Mouse (Mus musculus) cerebellum, adult (tissue): ENCODE measurements around the gene Hist1h4b.
"Not testable (repeated sequence)": the region's sequence is repeated elsewhere in the genome, so short reads cannot be mapped to it uniquely, and the experiment has no call there.

Source experiments
- ATAC-seq: cut with Nextera tagmentation; 2 replicates; pipeline ENCODE4 v1.9.2; 2017; ENCODE audit warnings: mild to moderate bottlenecking, moderate library complexity, mixed read lengths; ENCODE audit not compliant: insufficient number of reproducible peaks, low FRiP score, low TSS enrichment

Hist1h4b gene

DNA sequence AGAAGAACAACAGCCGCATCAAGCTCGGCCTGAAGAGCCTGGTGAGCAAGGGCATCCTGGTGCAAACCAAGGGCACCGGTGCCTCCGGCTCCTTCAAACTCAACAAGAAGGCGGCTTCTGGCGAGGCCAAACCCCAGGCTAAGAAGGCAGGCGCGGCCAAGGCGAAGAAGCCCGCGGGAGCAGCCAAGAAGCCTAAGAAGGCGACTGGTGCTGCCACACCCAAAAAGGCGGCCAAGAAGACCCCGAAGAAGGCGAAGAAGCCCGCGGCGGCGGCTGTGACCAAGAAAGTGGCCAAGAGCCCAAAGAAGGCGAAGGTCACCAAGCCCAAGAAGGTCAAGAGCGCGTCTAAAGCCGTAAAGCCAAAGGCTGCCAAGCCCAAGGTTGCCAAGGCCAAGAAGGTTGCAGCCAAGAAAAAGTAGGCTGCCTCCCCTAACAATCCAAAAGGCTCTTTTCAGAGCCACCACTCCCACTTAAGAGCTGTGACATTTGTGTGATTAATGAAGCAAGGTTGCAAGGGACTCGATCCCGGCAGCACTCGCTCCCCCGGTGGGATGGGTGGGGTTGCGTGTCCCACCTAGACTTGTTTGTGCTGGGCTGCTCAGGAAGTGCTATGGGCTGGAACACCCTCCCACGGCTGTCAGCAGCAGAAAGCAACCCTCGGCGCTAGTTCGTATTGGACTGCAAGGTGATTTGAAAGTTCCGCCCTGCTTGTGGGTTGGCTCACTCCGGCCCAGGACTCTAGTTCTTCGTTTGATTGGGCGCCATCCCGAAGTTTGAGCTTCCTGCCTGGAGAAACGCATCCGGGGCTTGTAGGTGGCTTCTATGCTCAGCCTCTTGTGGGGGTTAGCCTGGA lies 17.5 kb upstream of the Hist1h4b start:
- ATAC-seq = peak; percentile 97

- ATAC-seq = no peak
These were observed 16.9 kb upstream of the Hist1h4b start for GRCm38 (mm10) chr13:23739922-23740252.

DNA sequence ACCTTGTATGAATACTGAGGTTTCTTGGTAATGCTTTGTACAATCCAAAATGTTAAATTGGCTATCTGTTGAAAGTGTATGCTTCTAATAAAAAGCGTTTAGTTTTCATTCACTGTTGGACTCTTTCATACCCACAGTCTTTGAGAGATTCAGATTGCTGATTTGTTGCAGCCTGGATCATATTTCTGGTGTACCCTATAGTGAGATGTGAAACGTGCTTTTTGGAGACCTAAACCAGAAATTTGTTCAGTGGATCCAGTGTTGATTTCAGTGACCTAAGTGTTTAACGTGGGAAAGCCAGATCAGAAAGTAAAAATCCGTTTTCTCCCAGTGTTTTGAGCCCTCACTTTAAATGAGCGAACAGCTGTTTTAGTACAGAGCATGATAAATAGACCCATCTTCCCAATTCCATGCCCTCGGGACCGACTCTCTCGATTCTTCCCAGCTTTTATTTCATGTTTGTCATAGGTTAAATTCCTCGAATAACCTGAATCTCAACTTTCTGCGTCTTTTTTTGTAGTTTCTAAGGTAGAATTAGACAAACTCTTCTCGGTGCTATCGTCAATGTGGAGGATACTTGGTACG lies 16.5 kb upstream of the Hist1h4b start:
- no peak for ATAC-seq

GRCm38 (mm10) chr13:23740910-23741309 lies 15.9 kb upstream of the Hist1h4b start:
- ATAC-seq = no peak

GRCm38 (mm10) chr13:23742007-23742406 lies 14.8 kb upstream of the Hist1h4b start:
- no peak for ATAC-seq

DNA sequence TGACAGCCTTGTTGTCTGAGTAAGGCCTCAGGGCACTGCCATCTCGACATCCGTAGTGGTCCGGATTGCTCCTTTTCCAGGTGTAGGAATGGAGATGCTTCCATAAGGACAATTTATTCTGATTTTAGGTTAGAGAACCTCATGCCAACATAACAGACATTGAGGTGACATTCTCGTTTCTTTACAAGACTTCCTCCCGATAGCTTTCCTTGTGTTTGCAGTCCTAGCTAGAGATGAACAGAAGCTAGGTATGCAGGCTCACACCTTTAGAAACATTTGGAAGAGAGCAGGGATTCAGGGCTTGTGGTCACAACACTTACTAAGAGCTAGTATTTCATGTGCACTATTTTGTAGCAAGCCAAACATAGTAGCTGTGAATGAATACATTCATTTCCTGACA lies 13.6 kb upstream of the Hist1h4b start:
- ATAC-seq = no peak

GRCm38 (mm10) chr13:23743963-23744362 lies 12.8 kb upstream of the Hist1h4b start:
- ATAC-seq = no peak

DNA sequence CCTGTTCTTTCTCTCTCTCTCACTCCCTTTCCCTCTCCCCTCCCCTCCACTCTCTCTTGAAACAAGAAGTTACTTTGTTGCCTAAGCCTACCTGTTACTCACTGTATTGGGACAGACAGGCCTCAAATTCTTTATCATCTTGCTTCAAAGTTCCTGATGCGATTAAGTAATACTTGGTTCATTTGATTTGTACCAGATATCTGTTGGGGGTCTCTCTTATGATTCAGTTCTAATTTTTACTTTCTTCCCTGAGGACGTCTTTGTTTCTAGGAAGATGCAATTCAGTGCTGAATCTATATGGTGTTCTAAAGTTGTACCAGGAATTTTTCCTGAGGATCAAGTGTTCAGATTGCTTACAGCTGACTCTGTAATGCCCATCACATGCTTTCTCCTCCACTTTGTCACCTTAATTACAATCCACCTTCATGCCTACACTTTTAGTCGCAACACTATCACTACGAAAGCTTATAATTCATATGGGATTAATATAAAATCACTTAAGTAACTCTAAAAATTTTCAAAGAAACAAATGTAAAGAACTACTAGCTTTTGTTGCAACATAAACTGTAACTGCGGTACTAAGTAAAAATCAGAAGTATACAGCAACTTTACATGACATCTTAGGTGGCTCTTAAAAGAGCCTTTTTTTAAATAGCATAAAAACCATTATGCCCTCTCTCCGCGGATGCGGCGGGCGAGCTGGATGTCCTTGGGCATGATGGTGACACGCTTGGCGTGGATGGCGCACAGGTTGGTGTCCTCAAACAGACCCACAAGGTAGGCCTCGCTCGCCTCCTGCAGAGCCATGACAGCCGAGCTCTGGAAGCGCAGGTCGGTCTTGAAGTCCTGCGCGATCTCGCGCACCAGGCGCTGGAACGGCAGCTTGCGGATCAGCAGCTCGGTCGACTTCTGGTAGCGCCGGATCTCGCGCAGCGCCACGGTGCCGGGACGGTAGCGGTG lies 12.1 kb upstream of the Hist1h4b start:
- no peak for ATAC-seq

- peak; percentile 56 for ATAC-seq
These were observed 11.2 kb upstream of the Hist1h4b start, which contains the start of gene Hist1h3c for GRCm38 (mm10) chr13:23745381-23746161. Hist1h3c (minus strand) TSS chr13:23745602.

GRCm38 (mm10) chr13:23746201-23747080 lies 10.4 kb upstream of the Hist1h4b start, which contains the start of gene Hist1h2bb:
Hist1h2bb (plus strand) TSS chr13:23746734.
- ATAC-seq = peak; percentile 99

- ATAC-seq = no peak
These were observed 9.5 kb upstream of the Hist1h4b start for GRCm38 (mm10) chr13:23747081-23747891.

DNA sequence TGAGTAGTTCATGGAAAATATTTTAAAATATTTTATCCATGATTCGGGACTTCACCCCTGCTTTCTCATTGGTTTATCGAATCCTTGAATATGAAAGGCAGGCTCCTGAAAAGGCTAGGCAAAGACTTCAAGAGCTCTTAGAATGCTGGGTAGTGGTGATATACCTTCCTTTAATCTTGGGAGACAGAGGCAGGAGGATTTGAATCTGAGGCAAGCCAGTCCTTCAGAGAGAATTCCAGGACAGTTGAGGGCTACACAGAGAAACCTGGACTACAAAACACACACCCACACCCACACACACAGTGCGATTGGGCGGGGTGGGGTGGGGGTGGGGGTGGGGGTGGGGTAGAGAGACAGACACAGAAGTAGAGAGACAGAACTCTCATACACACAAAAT lies 8.9 kb upstream of the Hist1h4b start:
- no peak for ATAC-seq

GRCm38 (mm10) chr13:23749563-23750121 lies 7.2 kb upstream of the Hist1h4b start:
- ATAC-seq = no peak

DNA sequence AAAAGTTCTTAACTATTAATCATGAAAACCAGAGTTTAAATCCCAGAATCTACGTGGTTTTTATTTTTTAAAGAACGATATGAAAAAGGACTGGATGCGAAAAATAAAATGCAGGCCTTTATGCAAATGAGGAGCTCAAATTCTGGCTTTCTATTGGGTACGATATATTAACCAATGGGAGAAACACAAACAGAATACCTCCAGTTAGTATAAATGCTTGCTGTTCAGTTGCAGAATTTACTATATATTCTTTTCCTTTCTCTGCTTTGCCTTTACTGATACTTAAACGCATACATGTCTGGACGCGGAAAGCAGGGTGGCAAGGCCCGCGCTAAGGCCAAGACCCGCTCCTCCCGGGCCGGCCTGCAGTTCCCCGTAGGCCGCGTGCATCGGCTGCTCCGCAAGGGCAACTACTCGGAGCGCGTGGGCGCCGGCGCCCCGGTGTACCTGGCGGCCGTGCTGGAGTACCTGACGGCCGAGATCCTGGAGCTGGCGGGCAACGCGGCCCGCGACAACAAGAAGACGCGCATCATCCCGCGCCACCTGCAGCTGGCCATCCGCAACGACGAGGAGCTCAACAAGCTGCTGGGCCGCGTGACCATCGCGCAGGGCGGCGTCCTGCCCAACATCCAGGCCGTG lies 5.9 kb upstream of the Hist1h4b start, which contains the start of gene Hist1h2ab:
Gene Hist1h2ab (plus strand): TSS at position 288 of the 639 bp plus-strand sequence.
- ATAC-seq = not testable (repeated sequence)

DNA sequence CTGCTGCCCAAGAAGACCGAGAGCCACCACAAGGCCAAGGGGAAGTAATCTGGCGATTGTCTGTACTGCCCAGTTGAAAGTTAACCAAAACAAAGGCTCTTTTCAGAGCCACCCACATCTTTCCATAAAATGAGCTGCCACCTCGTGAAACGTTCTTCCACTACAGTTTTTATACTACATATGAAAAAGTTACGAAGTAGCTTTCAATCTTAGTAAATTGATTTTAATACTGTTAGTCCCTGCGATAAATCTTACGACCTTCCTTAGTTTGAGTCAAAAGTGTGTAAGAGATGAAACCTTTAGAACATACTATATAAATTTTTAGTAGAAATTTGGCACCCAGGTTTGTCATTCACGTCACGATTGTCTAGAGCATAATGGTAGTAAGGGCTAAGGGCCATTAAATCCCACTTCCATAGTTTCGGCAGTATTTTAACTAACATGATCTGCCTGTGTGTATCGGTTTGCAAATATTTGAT lies 5.3 kb upstream of the Hist1h4b start:
- ATAC-seq = no peak

- peak; percentile 53; the same call in 1 of the 2 replicates for ATAC-seq
These were observed 4.6 kb upstream of the Hist1h4b start, which contains the start of gene Hist1h3b for GRCm38 (mm10) chr13:23752067-23752741. Hist1h3b (plus strand) TSS chr13:23752267.
